Mouse (Mus musculus) bone marrow macrophage, adult 2 months (primary cell): ENCODE results near the gene Pprc1.

ENCODE experiments used
- CTCF ChIP-seq: IDR thresholded peaks from 2 replicates; pipeline ENCODE4 v1.5.1; 2012; ENCODE audit warnings: low read depth, mild to moderate bottlenecking, low read length, moderate library complexity
- POLR2A ChIP-seq: IDR thresholded peaks from 2 replicates; pipeline ENCODE4 v1.6.1; 2012; ENCODE audit warnings: mild to moderate bottlenecking, low read depth, low read length, borderline replicate concordance

DNA sequence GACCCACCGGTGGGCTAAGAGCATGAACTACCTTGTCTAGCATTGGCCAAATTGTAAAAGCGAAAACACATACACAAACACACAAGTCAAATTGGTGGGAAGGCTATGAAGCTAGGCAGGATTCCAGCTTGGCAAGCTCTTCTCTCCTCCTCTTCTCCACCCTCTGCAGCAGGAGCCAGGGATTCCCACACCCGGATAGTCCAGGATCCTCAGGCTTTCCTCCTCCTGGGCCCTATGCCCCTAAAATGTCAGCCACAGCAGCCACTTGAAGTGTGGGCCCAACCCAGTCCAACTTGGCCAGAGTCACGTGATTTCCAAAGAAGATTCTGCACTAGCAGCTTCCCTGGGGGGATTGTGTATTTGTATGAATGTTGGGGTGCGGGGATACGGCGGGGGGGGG lies 1.3 kb upstream of the Pprc1 start:
- TF ChIP-seq CTCF, result no peak
- TF ChIP-seq POLR2A, result no peak
